Mouse (Mus musculus) olfactory bulb, adult 2 months (tissue): ENCODE measurements around the gene Vmn1r66. TPM values are rescaled to one million over a fixed set of nuclear protein-coding genes. Genes with fewer than 3 reads are reported as not detected.
"Not testable (repeated sequence)": the region's sequence is repeated elsewhere in the genome, so short reads cannot be mapped to it uniquely, and the experiment has no call there.

Experiments
- H3K27ac ChIP-seq: fragments of 200-500 bp; 2 replicates; pipeline ENCODE4 v1.5.1; 2012; ENCODE audit warnings: low read depth, low read length; ENCODE audit not compliant: insufficient read depth
- H3K4me1 ChIP-seq: fragments of 200-500 bp; 2 replicates; pipeline ENCODE4 v1.6.1; 2012; ENCODE audit warnings: low read length; ENCODE audit not compliant: control insufficient read depth, insufficient read depth
- H3K4me3 ChIP-seq: fragments of 200-500 bp; 2 replicates; pipeline ENCODE4 v1.5.1; 2012; ENCODE audit warnings: mild to moderate bottlenecking, low read depth, low read length, moderate library complexity; ENCODE audit not compliant: insufficient read depth
- CTCF ChIP-seq: fragments of 200-500 bp; IDR thresholded peaks from 2 replicates; pipeline ENCODE4 v1.5.1; 2012; ENCODE audit warnings: low read depth, mild to moderate bottlenecking, low read length, moderate library complexity; ENCODE audit not compliant: insufficient read depth
- POLR2A ChIP-seq: fragments of 200-500 bp; IDR thresholded peaks from 2 replicates; pipeline ENCODE4 v1.6.1; 2012; ENCODE audit warnings: mild to moderate bottlenecking, low read depth, low read length, moderate library complexity; ENCODE audit not compliant: insufficient read depth
- WGBS: fragments of 180-500 bp; shearing (Covaris S2); methylation state at CpG from one replicate; pipeline ENCODE4 v1.1.7; 2018; 5-methylcytosine and 5-hydroxymethylcytosine counted together
- polyA plus RNA-seq: library from polyadenylated mRNA; stranded (reverse); fragments of >200 nt; gene quantifications from 2 replicates; pipeline ENCODE4 v1.2.4, GENCODE M21; 2012; ENCODE audit warnings: low replicate concordance; ENCODE audit not compliant: missing spikeins, insufficient read depth, insufficient read length

Vmn1r66 gene
- polyA plus RNA-seq: not detected in 2 replicates

DNA sequence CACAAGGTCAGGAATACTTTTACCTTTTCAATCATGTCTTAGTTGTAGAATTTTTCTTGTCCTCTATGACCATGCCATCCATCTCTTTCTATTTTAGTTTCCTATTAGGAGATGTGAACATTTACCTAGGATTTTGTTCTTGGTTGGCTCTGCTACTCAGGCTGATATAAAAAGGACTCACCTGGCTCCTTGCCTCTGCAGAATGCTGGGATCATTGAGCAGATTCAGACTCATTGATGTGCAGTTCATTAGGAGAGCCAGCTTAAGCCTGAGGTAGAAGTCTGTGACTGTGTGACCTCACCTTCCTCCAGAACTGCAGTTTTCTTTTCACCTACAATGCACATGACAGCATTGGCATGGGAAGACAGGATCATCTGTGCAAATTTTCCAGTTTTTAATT, at the start of gene Vmn1r66:
Gene Vmn1r66, minus strand, starts transcription at position 101 of the 400 bp plus-strand sequence.
- no peak within 1 kb of the TSS for H3K4me3 ChIP-seq
- H3K27ac ChIP-seq: no peak within 1 kb of the TSS
- no peaks in the 10 kb centered on the region for H3K4me1 ChIP-seq
- TF ChIP-seq CTCF (no peak), POLR2A (no peak)

DNA sequence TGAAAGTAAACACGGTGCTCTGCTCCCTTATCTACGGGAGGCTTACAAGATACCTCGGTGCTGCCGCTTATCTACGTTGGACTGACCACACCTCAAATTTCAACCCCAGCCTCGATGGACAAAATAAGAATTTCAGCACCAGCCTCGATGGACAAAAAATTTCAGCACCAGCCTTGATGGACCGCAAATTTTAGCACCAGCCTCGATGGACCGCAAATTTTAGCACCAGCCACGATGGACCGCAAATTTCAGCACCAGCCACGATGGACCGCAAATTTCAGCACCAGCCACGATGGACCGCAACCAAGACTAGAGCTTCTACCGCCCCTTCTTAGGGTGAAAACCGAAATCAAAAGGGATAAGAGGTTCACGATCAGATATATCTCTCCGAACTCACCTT, 47.7 kb upstream of the Vmn1r66 start:
- not testable (repeated sequence) for H3K27ac ChIP-seq, H3K4me3 ChIP-seq, H3K4me1 ChIP-seq
- 83% methylated on average over 20 of the region's 20 CpGs for WGBS

DNA sequence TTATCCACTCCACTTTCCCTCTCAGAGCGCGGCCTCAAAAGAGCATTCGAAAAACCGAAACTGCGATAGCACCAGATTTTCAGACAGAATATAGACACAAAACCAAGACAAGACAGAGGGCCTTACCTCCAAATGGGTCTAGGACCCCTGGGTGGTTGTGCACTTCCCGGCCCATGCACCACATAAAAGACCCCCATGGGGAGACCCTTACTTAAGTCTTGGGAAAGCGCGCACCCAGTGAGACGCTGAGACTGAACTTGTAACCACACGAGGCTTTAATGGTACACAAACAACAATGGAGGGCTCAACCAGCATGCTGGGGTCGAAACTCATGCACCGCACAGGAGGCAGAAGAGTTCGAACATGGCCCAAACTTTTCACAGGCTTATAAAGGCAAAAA, 25.7 kb downstream of the Vmn1r66 start:
- WGBS: 92% methylated on average over 13 of the region's 13 CpGs
- Histone ChIP-seq H3K4me1 (no peaks in the 10 kb centered on the region), H3K27ac (no peak overlapping the region), H3K4me3 (no peak overlapping the region)
- TF ChIP-seq POLR2A (no peak), CTCF (no peak)

DNA sequence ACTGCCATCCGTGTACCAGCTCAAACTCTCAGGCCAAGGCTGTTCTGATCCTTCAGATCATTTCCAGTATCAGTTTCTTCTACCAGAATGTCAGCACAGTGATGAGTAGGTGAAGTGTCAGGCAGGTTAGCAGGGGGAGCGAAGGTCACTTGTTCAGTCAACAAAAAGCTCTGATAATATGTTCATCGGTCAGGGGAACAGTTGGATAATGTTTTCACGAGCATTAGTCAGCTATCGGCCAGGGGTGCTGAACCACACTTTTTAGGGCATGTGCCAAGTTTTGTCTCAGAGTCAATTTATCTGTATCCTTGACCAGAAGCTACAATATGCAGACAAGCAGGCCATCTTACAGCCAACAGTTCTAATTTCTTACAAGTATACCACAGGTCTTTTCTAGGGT, 28.7 kb downstream of the Vmn1r66 start:
- TF ChIP-seq CTCF (no peak), POLR2A (no peak)
- WGBS: 80% methylated on average over 5 of the region's 5 CpGs

More for the DNA sequence above, 28.7 kb downstream of the Vmn1r66 start:
- no peak overlapping the region for H3K4me3 ChIP-seq
- no peaks in the 10 kb centered on the region for H3K4me1 ChIP-seq
- no peak overlapping the region for H3K27ac ChIP-seq

Other genes starting within 250 kb of the Vmn1r66 start
- gene Vmn2r50, start 224.7 kb downstream of the Vmn1r66 start, polyA plus RNA-seq: not detected in 2 replicates
- gene Vmn2r51, start 172.3 kb downstream of the Vmn1r66 start, polyA plus RNA-seq: not detected in 2 replicates
- not detected in 2 replicates for gene Vmn2r52, start 101.4 kb downstream of the Vmn1r66 start, polyA plus RNA-seq
- gene Vmn1r67, start 165.3 kb upstream of the Vmn1r66 start, polyA plus RNA-seq: not detected in 2 replicates
- not detected in 2 replicates for gene Zik1, start 217.4 kb upstream of the Vmn1r66 start, polyA plus RNA-seq